Mouse (Mus musculus): ENCODE data around the gene Rxra. TPM values are rescaled to one million over a fixed set of nuclear protein-coding genes. Genes with fewer than 3 reads are reported as not detected.

Gene Rxra
- 14.9 and 17.5 TPM in 2 replicates for polyA plus RNA-seq (2012; rRNA removed)

GRCm38 (mm10) chr2:27676106-27676477 lies at the start of gene Rxra:
Gene Rxra, plus strand, starts transcription at chr2:27676440.
- H3K27me3 ChIP-seq (ENCODE audit: control insufficient read depth, insufficient read depth, low read length), result no peaks in the 10 kb centered on the region
- no peak within 1 kb of the TSS for H3K27ac ChIP-seq (ENCODE audit: insufficient read depth, low read length)
- peak in 1 of 2 experiments; percentile 17 for DNase-seq
- TF ChIP-seq POLR2A (IDR thresholded peaks at IDR 0.05; ENCODE audit: borderline replicate concordance, insufficient read depth, low read length), result no peak
- TF ChIP-seq CTCF (IDR thresholded peaks at IDR 0.05; ENCODE audit: borderline replicate concordance, insufficient read depth, low read depth, low read length), result no peak
- 22% methylated on average over 16 of the region's 16 CpGs for WGBS
- H3K4me3 ChIP-seq (replicated peaks; ENCODE audit: insufficient read depth, low read depth, low read length), result peak within 1 kb of the TSS; percentile 49
- no peaks in the 10 kb centered on the region; the same call in 1 of the 2 replicates for H3K4me1 ChIP-seq (ENCODE audit: control insufficient read depth, insufficient read depth, low read length)

GRCm38 (mm10) chr2:27626604-27627003 lies 49.6 kb upstream of the Rxra start:
- no peak for DNase-seq
- no peaks in the 10 kb centered on the region for H3K4me1 ChIP-seq (ENCODE audit: control insufficient read depth, insufficient read depth, low read length)
- H3K4me3 ChIP-seq (replicated peaks; ENCODE audit: insufficient read depth, low read depth, low read length), result no peak overlapping the region
- 14% methylated on average over 1 of the region's 1 CpGs for WGBS
- no peaks in the 10 kb centered on the region for H3K27me3 ChIP-seq (ENCODE audit: control insufficient read depth, insufficient read depth, low read length)
- TF ChIP-seq CTCF (IDR thresholded peaks at IDR 0.05; ENCODE audit: borderline replicate concordance, insufficient read depth, low read depth, low read length), result no peak
- TF ChIP-seq POLR2A (IDR thresholded peaks at IDR 0.05; ENCODE audit: borderline replicate concordance, insufficient read depth, low read length), result no peak
- H3K27ac ChIP-seq (ENCODE audit: insufficient read depth, low read length), result no peak overlapping the region

GRCm38 (mm10) chr2:27630601-27631285 lies 45.5 kb upstream of the Rxra start:
- H3K4me1 ChIP-seq (ENCODE audit: control insufficient read depth, insufficient read depth, low read length), result no peaks in the 10 kb centered on the region
- no peak for TF ChIP-seq CTCF (IDR thresholded peaks at IDR 0.05; ENCODE audit: borderline replicate concordance, insufficient read depth, low read depth, low read length)
- no peak for TF ChIP-seq POLR2A (IDR thresholded peaks at IDR 0.05; ENCODE audit: borderline replicate concordance, insufficient read depth, low read length)
- DNase-seq, result no peak
- H3K4me3 ChIP-seq (replicated peaks; ENCODE audit: insufficient read depth, low read depth, low read length), result no peak overlapping the region
- WGBS, result 84% methylated on average over 3 of the region's 3 CpGs
- no peaks in the 10 kb centered on the region for H3K27me3 ChIP-seq (ENCODE audit: control insufficient read depth, insufficient read depth, low read length)
- no peak overlapping the region for H3K27ac ChIP-seq (ENCODE audit: insufficient read depth, low read length)

- TF ChIP-seq POLR2A (IDR thresholded peaks at IDR 0.05; ENCODE audit: borderline replicate concordance, insufficient read depth, low read length) (no peak), CTCF (IDR thresholded peaks at IDR 0.05; ENCODE audit: borderline replicate concordance, insufficient read depth, low read depth, low read length) (no peak)
- WGBS, result 89% methylated on average over 2 of the region's 2 CpGs
- Histone ChIP-seq H3K4me3 (replicated peaks; ENCODE audit: insufficient read depth, low read depth, low read length) (no peak overlapping the region), H3K27me3 (ENCODE audit: control insufficient read depth, insufficient read depth, low read length) (no peaks in the 10 kb centered on the region), H3K4me1 (ENCODE audit: control insufficient read depth, insufficient read depth, low read length) (no peaks in the 10 kb centered on the region), H3K27ac (ENCODE audit: insufficient read depth, low read length) (no peak overlapping the region)
- DNase-seq, result no peak
These were observed 42.8 kb upstream of the Rxra start for GRCm38 (mm10) chr2:27633471-27633870.

GRCm38 (mm10) chr2:27634018-27634417 lies 42.2 kb upstream of the Rxra start:
- Histone ChIP-seq H3K4me3 (replicated peaks; ENCODE audit: insufficient read depth, low read depth, low read length) (no peak overlapping the region), H3K4me1 (ENCODE audit: control insufficient read depth, insufficient read depth, low read length) (no peaks in the 10 kb centered on the region), H3K27me3 (ENCODE audit: control insufficient read depth, insufficient read depth, low read length) (no peaks in the 10 kb centered on the region), H3K27ac (ENCODE audit: insufficient read depth, low read length) (no peak overlapping the region)
- no peak for DNase-seq
- 83% methylated on average over 1 of the region's 1 CpGs for WGBS
- TF ChIP-seq POLR2A (IDR thresholded peaks at IDR 0.05; ENCODE audit: borderline replicate concordance, insufficient read depth, low read length) (no peak), CTCF (IDR thresholded peaks at IDR 0.05; ENCODE audit: borderline replicate concordance, insufficient read depth, low read depth, low read length) (no peak)

GRCm38 (mm10) chr2:27635147-27635738 lies 41.0 kb upstream of the Rxra start:
- no peaks in the 10 kb centered on the region for H3K4me1 ChIP-seq (ENCODE audit: control insufficient read depth, insufficient read depth, low read length)
- TF ChIP-seq POLR2A (IDR thresholded peaks at IDR 0.05; ENCODE audit: borderline replicate concordance, insufficient read depth, low read length), result no peak
- no peak for TF ChIP-seq CTCF (IDR thresholded peaks at IDR 0.05; ENCODE audit: borderline replicate concordance, insufficient read depth, low read depth, low read length)
- no peak overlapping the region for H3K4me3 ChIP-seq (replicated peaks; ENCODE audit: insufficient read depth, low read depth, low read length)
- DNase-seq, result no peak
- no peak overlapping the region for H3K27ac ChIP-seq (ENCODE audit: insufficient read depth, low read length)
- H3K27me3 ChIP-seq (ENCODE audit: control insufficient read depth, insufficient read depth, low read length), result no peaks in the 10 kb centered on the region
- 75% methylated on average over 13 of the region's 13 CpGs for WGBS

GRCm38 (mm10) chr2:27636796-27637195 lies 39.4 kb upstream of the Rxra start:
- no peak for DNase-seq
- Histone ChIP-seq H3K4me1 (ENCODE audit: control insufficient read depth, insufficient read depth, low read length) (no peaks in the 10 kb centered on the region), H3K4me3 (replicated peaks; ENCODE audit: insufficient read depth, low read depth, low read length) (no peak overlapping the region), H3K27me3 (ENCODE audit: control insufficient read depth, insufficient read depth, low read length) (no peaks in the 10 kb centered on the region), H3K27ac (ENCODE audit: insufficient read depth, low read length) (no peak overlapping the region)
- TF ChIP-seq CTCF (IDR thresholded peaks at IDR 0.05; ENCODE audit: borderline replicate concordance, insufficient read depth, low read depth, low read length) (no peak), POLR2A (IDR thresholded peaks at IDR 0.05; ENCODE audit: borderline replicate concordance, insufficient read depth, low read length) (no peak)
- WGBS, result 70% methylated on average over 1 of the region's 1 CpGs

- no peak for DNase-seq
- Histone ChIP-seq H3K27ac (ENCODE audit: insufficient read depth, low read length) (no peak overlapping the region), H3K4me3 (replicated peaks; ENCODE audit: insufficient read depth, low read depth, low read length) (no peak overlapping the region), H3K4me1 (ENCODE audit: control insufficient read depth, insufficient read depth, low read length) (no peaks in the 10 kb centered on the region), H3K27me3 (ENCODE audit: control insufficient read depth, insufficient read depth, low read length) (no peaks in the 10 kb centered on the region)
- TF ChIP-seq CTCF (IDR thresholded peaks at IDR 0.05; ENCODE audit: borderline replicate concordance, insufficient read depth, low read depth, low read length) (no peak), POLR2A (IDR thresholded peaks at IDR 0.05; ENCODE audit: borderline replicate concordance, insufficient read depth, low read length) (no peak)
- 70% methylated on average over 8 of the region's 8 CpGs for WGBS
These were observed 38.9 kb upstream of the Rxra start for GRCm38 (mm10) chr2:27637281-27637896.

Measured in cerebellum, adult 2 months (tissue).